Mouse (Mus musculus): ENCODE data around the gene Ier5. TPM values are rescaled to one million over a fixed set of nuclear protein-coding genes. Genes with fewer than 3 reads are reported as not detected.

Ier5 gene
- total and polyA plus RNA-seq, 3 experiments, result 7.2 to 7.4 TPM; not detected in 1

- Histone ChIP-seq H3K27ac (ENCODE audit: control insufficient read depth, low read depth, low read length) (no peak overlapping the region), H3K4me1 (ENCODE audit: control insufficient read depth in 1 of 2, insufficient read depth in 2 of 2, low read length in 2 of 2) (peaks cover 9 to 26% of the 10 kb centered on the region in 2 experiments)
These were observed 9.1 kb downstream of the Ier5 start for GRCm38 (mm10) chr1:155090327-155090726.

DNA sequence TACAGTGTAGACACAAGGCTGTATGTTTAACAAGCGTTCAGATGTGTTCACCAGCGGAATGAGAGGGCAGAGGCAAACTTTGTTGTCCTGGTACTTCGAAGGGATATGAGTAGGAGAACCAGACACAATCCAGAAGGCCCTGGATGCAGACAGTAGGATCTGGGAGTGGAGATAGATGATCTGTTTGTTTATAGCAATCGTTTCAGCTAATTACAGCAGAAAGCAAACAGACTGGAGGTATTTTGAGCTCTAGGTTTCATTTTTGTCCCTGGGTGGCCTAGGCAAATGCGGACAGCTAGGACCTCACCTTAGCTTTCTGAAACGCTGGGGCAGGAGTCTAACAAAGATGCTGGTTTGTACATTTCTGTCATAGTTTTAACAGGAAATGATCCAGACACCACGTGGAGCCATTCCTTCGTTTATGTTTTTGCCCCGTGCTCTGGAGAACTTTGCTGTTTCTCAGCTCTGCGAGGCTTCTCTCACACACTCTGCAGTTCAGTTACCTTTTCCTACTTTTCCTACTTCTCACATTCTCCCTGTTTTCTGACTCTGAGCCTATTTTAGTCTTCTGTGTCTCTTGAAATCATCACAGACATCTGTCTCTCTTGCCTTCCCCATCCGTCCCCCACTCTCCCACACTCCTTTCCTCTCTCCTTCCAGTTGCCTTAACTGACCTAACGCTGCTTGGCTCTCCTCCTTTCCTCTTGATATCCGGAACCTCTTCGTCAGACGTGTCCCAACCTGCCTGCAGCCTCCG lies 10.4 kb downstream of the Ier5 start:
- H3K4me1 ChIP-seq (ENCODE audit: control insufficient read depth in 1 of 2, insufficient read depth in 2 of 2, low read length in 2 of 2), result peaks cover 16 to 38% of the 10 kb centered on the region in 2 experiments

More at GRCm38 (mm10) chr1:155090327-155090726, 9.1 kb downstream of the Ier5 start:
- H3K27me3 ChIP-seq (ENCODE audit: control insufficient read depth in 1 of 2, insufficient read depth in 2 of 2, low read length in 2 of 2), result no peaks in the 10 kb centered on the region
- peaks cover 0 to 11% of the 10 kb centered on the region in 2 experiments; a peak in 2 of 4 replicates for H3K36me3 ChIP-seq (ENCODE audit: control insufficient read depth in 1 of 2, insufficient read depth in 2 of 2, low read length in 2 of 2)
- no peak for DNase-seq (ENCODE audit: low read depth, low spot score)
- no peaks in the 10 kb centered on the region for H3K79me2 ChIP-seq (ENCODE audit: control insufficient read depth, insufficient read depth, low read length, poor library complexity)
- H3K9ac ChIP-seq (ENCODE audit: control insufficient read depth, low read depth, low read length, poor library complexity, severe bottlenecking), result no peak overlapping the region
- H3K4me3 ChIP-seq (ENCODE audit: control insufficient read depth in 1 of 2, insufficient read depth in 1 of 2, low read depth in 2 of 2, low read length in 2 of 2), result no peak overlapping the region
- H3K9me3 ChIP-seq (replicated peaks; ENCODE audit: insufficient read depth, low read length), result no peaks in the 10 kb centered on the region
- TF ChIP-seq EP300 (IDR thresholded peaks at IDR 0.05; ENCODE audit: low read depth in 1 of 2, low read length in 2 of 2) (no peak), MAZ (IDR thresholded peaks at IDR 0.05; ENCODE audit: low read depth, low read length) (no peak), USF1 (IDR thresholded peaks at IDR 0.05; ENCODE audit: low read depth, low read length) (no peak), ZMIZ1 (IDR thresholded peaks at IDR 0.05; ENCODE audit: low read depth, low read length) (no peak), HCFC1 (IDR thresholded peaks at IDR 0.05; ENCODE audit: low read depth, low read length) (no peak), TAL1 (IDR thresholded peaks at IDR 0.05; ENCODE audit: low read length) (no peak), ZKSCAN1 (IDR thresholded peaks at IDR 0.05; ENCODE audit: low read depth, low read length) (no peak), MYC (IDR thresholded peaks at IDR 0.05; ENCODE audit: low read depth, low read length) (no peak), UBTF (IDR thresholded peaks at IDR 0.05; ENCODE audit: borderline replicate concordance, insufficient read depth, low read depth, low read length) (no peak), RCOR1 (IDR thresholded peaks at IDR 0.05; ENCODE audit: low read depth, low read length) (no peak), SMC3 (IDR thresholded peaks at IDR 0.05; ENCODE audit: low read depth, low read length) (no peak), BHLHE40 (IDR thresholded peaks at IDR 0.05; ENCODE audit: borderline replicate concordance, low read depth, low read length) (no peak), RAD21 (IDR thresholded peaks at IDR 0.05; ENCODE audit: low read depth, low read length) (no peak), CHD2 (IDR thresholded peaks at IDR 0.05; ENCODE audit: low read length) (no peak), MXI1 (IDR thresholded peaks at IDR 0.05; ENCODE audit: low read depth, low read length) (no peak), USF2 (IDR thresholded peaks at IDR 0.05; ENCODE audit: borderline replicate concordance in 1 of 2, insufficient read depth in 1 of 2, low read depth in 1 of 2, low read length in 2 of 2) (no peak), TCF12 (IDR thresholded peaks at IDR 0.05; ENCODE audit: low read depth, low read length) (no peak), NRF1 (IDR thresholded peaks at IDR 0.05; ENCODE audit: insufficient read depth, low read depth, low read length, poor library complexity, severe bottlenecking) (no peak), MAX (IDR thresholded peaks at IDR 0.05; ENCODE audit: low read length) (no peak), KAT2A (conservative IDR thresholded peaks at IDR 0.05; ENCODE audit: low read depth, low read length) (no peak)

More for the DNA sequence above, 10.4 kb downstream of the Ier5 start:
- DNase-seq (ENCODE audit: low read depth, low spot score), result no peak
- Histone ChIP-seq H3K27ac (ENCODE audit: control insufficient read depth, low read depth, low read length) (no peak overlapping the region), H3K9ac (ENCODE audit: control insufficient read depth, low read depth, low read length, poor library complexity, severe bottlenecking) (no peak overlapping the region), H3K79me2 (ENCODE audit: control insufficient read depth, insufficient read depth, low read length, poor library complexity) (no peaks in the 10 kb centered on the region), H3K27me3 (ENCODE audit: control insufficient read depth in 1 of 2, insufficient read depth in 2 of 2, low read length in 2 of 2) (no peaks in the 10 kb centered on the region), H3K9me3 (replicated peaks; ENCODE audit: insufficient read depth, low read length) (no peaks in the 10 kb centered on the region), H3K4me3 (ENCODE audit: control insufficient read depth in 1 of 2, insufficient read depth in 1 of 2, low read depth in 2 of 2, low read length in 2 of 2) (no peak overlapping the region), H3K36me3 (ENCODE audit: control insufficient read depth in 1 of 2, insufficient read depth in 2 of 2, low read length in 2 of 2) (peaks cover 0 to 23% of the 10 kb centered on the region in 2 experiments; a peak in 2 of 4 replicates)
- TF ChIP-seq KAT2A (conservative IDR thresholded peaks at IDR 0.05; ENCODE audit: low read depth, low read length) (no peak), MAZ (IDR thresholded peaks at IDR 0.05; ENCODE audit: low read depth, low read length) (no peak), ETS1 (IDR thresholded peaks at IDR 0.05; ENCODE audit: low read depth, low read length) (no peak), ELF1 (IDR thresholded peaks at IDR 0.05; ENCODE audit: low read depth, low read length) (no peak), ZNF384 (IDR thresholded peaks at IDR 0.05; ENCODE audit: low read depth, low read length) (no peak), RAD21 (IDR thresholded peaks at IDR 0.05; ENCODE audit: low read depth, low read length) (no peak), TCF12 (IDR thresholded peaks at IDR 0.05; ENCODE audit: low read depth, low read length) (no peak), ZMIZ1 (IDR thresholded peaks at IDR 0.05; ENCODE audit: low read depth, low read length) (no peak), CTCF (IDR thresholded peaks at IDR 0.05 in 2 of 3, conservative IDR thresholded peaks at IDR 0.05 in 1 of 3; ENCODE audit: control insufficient read depth in 1 of 3, insufficient read depth in 1 of 3, low read depth in 2 of 3, low read length in 3 of 3, poor library complexity in 1 of 3, severe bottlenecking in 1 of 3) (no peak), CHD1 (IDR thresholded peaks at IDR 0.05; ENCODE audit: low read depth, low read length) (no peak), ZC3H11A (IDR thresholded peaks at IDR 0.05; ENCODE audit: low read depth, low read length) (no peak), MAX (IDR thresholded peaks at IDR 0.05; ENCODE audit: low read length) (no peak), EP300 (IDR thresholded peaks at IDR 0.05; ENCODE audit: low read depth in 1 of 2, low read length in 2 of 2) (no peak), MXI1 (IDR thresholded peaks at IDR 0.05; ENCODE audit: low read depth, low read length) (no peak), UBTF (IDR thresholded peaks at IDR 0.05; ENCODE audit: borderline replicate concordance, insufficient read depth, low read depth, low read length) (no peak), USF1 (IDR thresholded peaks at IDR 0.05; ENCODE audit: low read depth, low read length) (no peak), HCFC1 (IDR thresholded peaks at IDR 0.05; ENCODE audit: low read depth, low read length) (no peak), BHLHE40 (IDR thresholded peaks at IDR 0.05; ENCODE audit: borderline replicate concordance, low read depth, low read length) (no peak), USF2 (IDR thresholded peaks at IDR 0.05; ENCODE audit: borderline replicate concordance in 1 of 2, insufficient read depth in 1 of 2, low read depth in 1 of 2, low read length in 2 of 2) (no peak)

Measured in MEL (cell line).